Comparison of ENCODE assay signal across 12 mouse cellular contexts in the genomic region with DNA sequence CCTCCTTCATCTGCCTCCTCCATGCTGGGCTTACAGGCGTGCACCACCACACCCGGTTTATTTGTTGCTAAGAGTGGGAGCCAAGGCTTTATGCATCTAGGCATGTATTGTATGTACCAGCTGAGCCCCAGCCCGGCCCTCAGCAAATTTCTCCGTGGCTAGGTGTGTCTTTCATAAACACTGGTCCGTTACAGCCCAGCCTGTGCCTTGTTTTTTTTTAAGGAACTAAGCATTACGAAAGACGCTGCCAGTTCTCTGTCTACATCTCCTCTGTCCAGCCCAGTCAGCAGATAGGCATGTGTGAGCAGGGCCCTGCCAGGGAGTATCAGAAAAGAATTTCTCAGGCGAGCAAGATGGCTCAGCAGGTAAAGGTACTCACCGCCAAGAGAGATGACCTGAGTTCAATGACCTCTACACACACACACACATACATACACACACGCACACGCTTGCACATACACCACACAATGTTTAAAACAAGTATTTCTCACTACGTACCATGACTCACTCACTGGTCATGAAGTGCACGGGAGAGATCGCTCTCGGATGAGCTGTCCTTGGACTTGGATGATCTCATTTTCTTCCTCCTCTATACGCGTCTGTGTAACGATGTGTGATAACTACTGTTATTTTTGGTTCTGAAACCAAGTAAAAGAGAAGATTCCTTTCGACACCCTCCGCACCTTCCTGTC. TPM values are rescaled to one million over a fixed set of nuclear protein-coding genes. Genes with fewer than 3 reads are reported as not detected.
DNase-seq lines count a peak whose midpoint lies in the region; ATAC-seq lines count a peak whose summit lies in the region.
"Had no signal": no experiment of that assay in that cellular context is flagged by ENCODE, and none has a peak within 500 bp of the region (broad histone marks: within the 10 kb centered on the region; RNA-seq: fewer than 3 reads in every experiment).

No protein-coding gene starts in this region.

- no peaks in the 10 kb centered on the region for H3K9me3 ChIP-seq in liver, embryonic 13.5 days (replicated peaks)
- H3K9me3 ChIP-seq in liver, embryonic 11.5 days (ENCODE audit: control insufficient read depth, low read length): no peaks in the 10 kb centered on the region

- 82% methylated on average over 20 of the region's 20 CpGs for WGBS in liver, embryonic 13.5 days (ENCODE audit: insufficient replicate concordance)
- WGBS in liver, embryonic 11.5 days: 86% methylated on average over 20 of the region's 20 CpGs

- H3K4me1 ChIP-seq in liver, embryonic 13.5 days (replicated peaks): 0 out of 2 replicates have a peak, but pooled peaks cover 2% of the 10 kb centered on the region
- H3K4me1 ChIP-seq in liver, embryonic 11.5 days (replicated peaks; ENCODE audit: control insufficient read depth, insufficient read depth, low read length): no peaks in the 10 kb centered on the region

- no peak overlapping the region for H3K4me2 ChIP-seq in liver, embryonic 13.5 days
- H3K4me2 ChIP-seq in liver, embryonic 11.5 days: no peak overlapping the region

- DNase-seq in liver, embryonic 13.5 days: no peak
- DNase-seq in liver, embryonic 11.5 days (ENCODE audit: low spot score): no peak
- DNase-seq in Muller cell, postnatal 12 days (ENCODE audit: inconsistent ontology term): peak; percentile 9
- DNase-seq in adrenal gland, adult 8-10 months: peak; percentile 40
- peak; percentile 48 for DNase-seq in lung, postnatal 25 days (ENCODE audit: low spot score)
- no peak for DNase-seq in cerebellum, adult 11-12 months
- DNase-seq in spleen, postnatal 14 days (ENCODE audit: low spot score in 2 of 2): no peak
- no peak for DNase-seq in layer of hippocampus, postnatal 36 days
- DNase-seq: cerebellum, postnatal 14 days; kidney, postnatal 14 days had no signal

- peaks cover 91% of the 10 kb centered on the region for H3K36me3 ChIP-seq in liver, embryonic 13.5 days
- peaks cover 33% of the 10 kb centered on the region for H3K36me3 ChIP-seq in liver, embryonic 11.5 days (ENCODE audit: control insufficient read depth, insufficient read depth, low read length)

- no peak overlapping the region for H3K4me3 ChIP-seq in liver, embryonic 13.5 days (replicated peaks)
- H3K4me3 ChIP-seq in liver, embryonic 11.5 days (ENCODE audit: low read depth, low read length): no peak overlapping the region
- H3K4me3 ChIP-seq: erythroblast, embryonic 14.5 days had no signal

- peak overlapping the region; percentile 5; the same call in 1 of the 2 replicates for H3K27ac ChIP-seq in liver, embryonic 13.5 days
- H3K27ac ChIP-seq in liver, embryonic 11.5 days (ENCODE audit: low read depth, low read length): no peak overlapping the region

- no peak overlapping the region for H3K9ac ChIP-seq in liver, embryonic 13.5 days
- no peak overlapping the region for H3K9ac ChIP-seq in liver, embryonic 11.5 days (ENCODE audit: low read depth, low read length)

- no peak for ATAC-seq in liver, embryonic 13.5 days (ENCODE audit: low read depth)
- ATAC-seq in liver, embryonic 11.5 days (replicated peaks; ENCODE audit: low FRiP score): no peak
- ATAC-seq: hindbrain, embryonic 16.5 days had no signal

- no peaks in the 10 kb centered on the region for H3K27me3 ChIP-seq in liver, embryonic 13.5 days
- H3K27me3 ChIP-seq in liver, embryonic 11.5 days (replicated peaks; ENCODE audit: control insufficient read depth, insufficient read depth, low read length): no peaks in the 10 kb centered on the region

RNA-seq across cellular contexts. Expression of a gene that starts 10.9 kb away (rescaled TPM):
- 8.8 and 9.2 TPM in 2 replicates for polyA plus RNA-seq in liver, embryonic 13.5 days (2015; fragmentation: Nextera tagmentation; extraction: Ambion mirVana)
- 13.7 and 14.9 TPM in 2 replicates for polyA plus RNA-seq in liver, embryonic 11.5 days (2014; fragmentation: Nextera tagmentation; extraction: Ambion mirVana)
- 10 to 100 TPM; 21.6 to 27.5 (median 25.4) TPM for total RNA-seq in adrenal gland, adult 8-10 months (2022)
- total RNA-seq in layer of hippocampus, postnatal 36 days (2021): 10 to 100 TPM; 25.9 to 26.4 TPM

RNA-seq across cellular contexts. Expression of a gene that starts 52.5 kb away (rescaled TPM):
- 178 and 188 TPM in 2 replicates for polyA plus RNA-seq in liver, embryonic 13.5 days (2015; fragmentation: Nextera tagmentation; extraction: Ambion mirVana)
- polyA plus RNA-seq in liver, embryonic 11.5 days (2014; fragmentation: Nextera tagmentation; extraction: Ambion mirVana): 352 and 370 TPM in 2 replicates
- total RNA-seq in adrenal gland, adult 8-10 months (2022): 100 to 1,000 TPM; 348 to 401 (median 358) TPM
- 100 to 1,000 TPM; 408 to 440 TPM for total RNA-seq in layer of hippocampus, postnatal 36 days (2021)

Comparison
In these comparisons a context has a peak if more than half of its experiments do, and no peak if none do; other contexts are left out.
1. DNase-seq: peak in Muller cell, postnatal 12 days (single experiment), adrenal gland, adult 8-10 months (single experiment) and lung, postnatal 25 days (single experiment); none in liver, embryonic 13.5 days (single experiment), liver, embryonic 11.5 days (single experiment), cerebellum, adult 11-12 months (single experiment), spleen, postnatal 14 days (0 of 2) and layer of hippocampus, postnatal 36 days (0 of 2).